Mouse (Mus musculus) R1 (cell line): ENCODE measurements around the gene Wtap.
A peak's percentile ranks its signal among the peaks of the same experiment; 100 is the strongest.
"Not testable (repeated sequence)": the region's sequence is repeated elsewhere in the genome, so short reads cannot be mapped to it uniquely, and the experiment has no call there.

Source experiments
- DNase-seq: peaks from one replicate; pipeline ENCODE4 v3.0.0-alpha.2; 2018; ENCODE audit warnings: low read depth, low spot score

The Wtap gene

DNA sequence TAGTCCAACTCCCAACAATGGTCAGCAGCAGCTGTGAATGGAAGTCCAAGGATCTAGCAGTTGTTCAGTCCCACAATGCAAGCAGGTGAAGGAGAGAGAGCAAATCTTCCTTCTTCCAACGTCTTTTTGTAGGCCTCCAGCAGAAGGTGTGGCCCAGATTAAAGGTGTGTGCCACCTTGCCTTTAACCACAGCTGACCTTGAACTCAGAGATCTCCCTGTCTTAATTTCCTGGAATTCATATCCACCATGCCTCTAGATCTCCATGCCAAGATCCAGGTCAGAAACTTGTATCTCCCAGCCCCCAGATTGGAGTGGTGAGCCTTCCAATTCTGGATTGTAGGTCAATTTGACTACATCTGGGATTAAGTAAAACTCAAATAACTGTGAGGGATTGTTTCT, at the start of gene Wtap:
Gene Wtap, minus strand, starts transcription at position 101 of the 400 bp plus-strand sequence.
- no peak for DNase-seq

DNA sequence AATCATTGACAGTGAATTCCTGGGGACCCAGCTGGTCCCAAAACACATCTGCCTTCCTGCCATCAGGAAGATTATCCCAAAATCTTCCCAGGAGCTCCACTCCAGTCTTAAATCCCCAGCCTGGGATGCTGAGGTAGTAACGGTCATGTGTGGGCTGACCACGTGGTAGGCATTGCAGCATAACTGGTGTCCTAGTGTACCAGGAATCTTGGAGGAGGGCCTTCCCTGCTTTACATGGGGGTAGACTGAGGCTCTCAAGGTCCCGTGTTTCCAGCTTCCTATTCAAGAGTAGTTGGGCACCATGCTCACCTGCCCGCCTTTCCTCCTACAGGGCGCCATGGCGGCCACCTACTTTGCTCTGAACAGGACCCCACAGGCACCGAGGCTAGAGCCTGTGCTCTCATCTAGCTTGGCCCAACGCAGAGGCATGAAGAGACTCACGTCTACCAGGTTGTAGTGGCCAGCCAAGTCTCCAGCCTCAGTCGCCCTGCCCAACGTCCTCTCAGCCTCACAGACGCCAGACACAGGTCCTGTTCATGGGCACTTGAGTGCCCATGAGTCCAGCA, 42.7 kb upstream of the Wtap start:
- not testable (repeated sequence) for DNase-seq

DNA sequence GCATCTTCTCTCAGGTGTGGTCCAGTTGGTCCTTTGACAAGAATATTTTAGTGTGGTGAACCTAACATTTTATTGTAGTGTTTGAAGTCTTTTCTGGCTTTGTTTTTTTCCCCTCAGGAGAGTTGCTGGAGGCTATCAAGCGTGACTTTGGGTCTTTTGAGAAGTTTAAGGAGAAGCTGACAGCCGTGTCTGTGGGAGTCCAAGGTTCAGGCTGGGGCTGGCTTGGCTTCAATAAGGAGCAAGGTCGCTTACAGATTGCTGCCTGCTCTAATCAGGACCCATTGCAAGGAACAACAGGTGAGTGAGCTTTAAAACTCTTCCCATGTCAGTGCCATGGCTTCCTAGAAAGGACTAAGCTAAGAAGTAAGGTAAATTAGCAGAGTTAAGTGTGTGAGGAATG, 19.3 kb upstream of the Wtap start:
- DNase-seq, result no peak

DNA sequence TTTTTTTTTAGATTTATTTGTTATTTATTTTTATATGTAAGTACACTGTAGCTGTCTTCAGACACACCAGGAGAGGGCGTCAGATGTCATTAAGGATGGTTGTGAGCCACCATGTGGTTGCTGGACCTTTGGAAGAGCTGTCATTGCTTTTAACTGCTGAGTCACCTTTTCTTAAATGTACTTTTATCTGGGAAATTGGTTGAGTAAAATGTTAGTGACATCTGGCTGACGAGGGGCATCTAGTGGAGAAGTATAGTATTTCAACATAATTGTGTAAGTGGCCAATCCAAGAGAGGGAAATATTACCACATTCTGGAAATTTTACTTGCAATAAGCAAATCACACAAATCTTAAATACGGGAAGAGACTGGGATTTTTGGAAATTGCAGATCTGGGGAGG, 15.9 kb upstream of the Wtap start:
- peak; percentile 78 for DNase-seq

- DNase-seq, result no peak
These were observed 14.6 kb upstream of the Wtap start for GRCm38 (mm10) chr17:13008528-13008927.

DNA sequence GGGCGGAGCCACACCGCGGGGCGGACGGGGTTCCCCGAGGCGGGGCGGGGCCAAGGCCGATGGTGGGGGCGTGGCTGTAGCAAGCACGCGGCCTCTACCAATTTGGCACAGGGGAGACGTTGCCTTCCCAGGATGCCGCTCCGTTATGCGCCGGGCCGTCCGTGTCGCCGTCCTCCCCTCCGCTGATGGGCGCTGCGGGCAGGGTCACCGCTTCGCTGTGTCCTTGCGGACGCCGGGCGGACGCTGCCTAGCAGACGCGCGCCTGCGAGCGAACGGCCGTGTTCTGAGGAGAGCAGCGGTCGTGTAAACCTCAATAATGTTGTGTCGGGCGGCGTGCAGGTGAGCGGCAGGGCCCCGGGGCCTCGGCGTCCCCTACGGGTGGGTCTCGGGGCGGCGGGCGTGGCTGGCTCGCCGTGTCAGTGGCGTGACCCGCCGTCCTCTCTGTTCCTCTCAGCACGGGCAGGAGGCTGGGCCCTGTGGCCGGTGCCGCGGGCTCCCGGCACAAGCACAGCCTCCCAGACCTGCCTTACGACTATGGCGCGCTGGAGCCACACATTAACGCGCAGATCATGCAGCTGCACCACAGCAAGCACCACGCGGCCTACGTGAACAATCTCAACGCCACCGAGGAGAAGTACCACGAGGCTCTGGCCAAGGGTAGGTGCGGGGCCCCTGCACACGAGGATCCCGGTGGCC, 13.9 kb upstream of the Wtap start:
- DNase-seq, result peak; percentile 96

GRCm38 (mm10) chr17:13006984-13007383, 13.0 kb upstream of the Wtap start:
- DNase-seq, result peak; percentile 23

GRCm38 (mm10) chr17:13006546-13006945, 12.6 kb upstream of the Wtap start, which contains the start of gene Sod2:
Sod2 (plus strand) TSS chr17:13006846.
- peak; percentile 20 for DNase-seq

- peak; percentile 23 for DNase-seq
These were observed 10.5 kb upstream of the Wtap start for GRCm38 (mm10) chr17:13004436-13004835.

GRCm38 (mm10) chr17:13002243-13002642, 8.3 kb upstream of the Wtap start:
- not testable (repeated sequence) for DNase-seq

DNA sequence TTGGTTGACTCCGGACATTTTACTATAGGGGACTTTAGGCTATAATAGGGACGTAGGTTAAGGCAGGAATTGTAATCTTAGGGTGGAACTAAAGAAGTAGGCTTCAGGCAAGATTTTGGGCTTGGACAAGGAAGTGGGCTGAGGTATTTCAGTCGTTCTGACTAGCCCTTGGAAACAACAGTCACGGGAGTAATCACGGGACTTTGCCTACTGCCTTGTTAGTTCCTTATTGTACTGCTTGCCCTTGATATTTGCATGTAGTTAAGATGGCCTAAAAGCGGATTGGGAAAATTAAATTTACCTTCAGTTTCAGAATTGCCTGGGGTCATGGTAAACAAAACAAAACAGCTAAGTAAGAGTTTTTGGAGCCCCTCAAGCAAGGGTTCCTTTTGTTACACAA, 5.1 kb upstream of the Wtap start:
- DNase-seq, result peak; percentile 79

DNA sequence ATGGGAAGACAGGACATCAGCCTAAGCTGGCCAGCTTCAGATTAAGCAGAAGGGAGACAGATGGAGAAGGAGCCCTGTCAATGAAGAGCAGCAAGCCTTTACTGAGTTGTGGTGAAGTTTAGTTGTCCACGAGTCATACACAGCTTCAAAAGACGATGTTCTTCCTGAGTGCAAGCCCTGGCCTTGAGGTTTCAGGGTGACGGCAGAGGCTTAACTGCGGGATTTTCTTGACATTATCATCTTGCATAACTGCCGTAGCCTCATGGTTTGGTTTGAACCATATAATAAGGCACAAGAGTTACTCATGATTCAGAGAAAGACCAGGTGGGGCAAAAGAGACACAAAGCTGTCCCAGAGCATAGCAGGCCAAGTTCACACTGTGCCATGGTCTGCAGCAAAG, 3.9 kb upstream of the Wtap start:
- no peak for DNase-seq

DNA sequence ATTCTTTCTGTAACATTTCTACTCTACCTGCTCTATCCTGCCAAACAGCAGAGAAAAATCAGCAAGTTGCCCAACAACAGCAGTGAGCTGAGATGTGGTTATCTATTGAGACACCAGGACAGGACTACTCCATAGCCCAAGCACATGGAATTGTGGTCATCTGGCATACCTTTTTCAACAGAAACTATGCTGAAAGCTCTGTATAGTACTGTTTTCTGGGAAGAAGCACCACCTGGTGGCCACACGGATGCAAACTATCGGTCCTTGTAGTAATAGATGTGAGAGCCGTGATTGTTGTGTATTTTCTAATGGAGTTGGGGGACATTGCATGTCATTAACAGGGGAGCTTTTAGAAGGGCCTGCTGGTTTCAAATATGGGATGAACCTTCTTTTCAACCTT, 2.4 kb upstream of the Wtap start:
- peak; percentile 68 for DNase-seq

GRCm38 (mm10) chr17:12992470-12992991, 1.4 kb downstream of the Wtap start:
- peak; percentile 96 for DNase-seq

DNA sequence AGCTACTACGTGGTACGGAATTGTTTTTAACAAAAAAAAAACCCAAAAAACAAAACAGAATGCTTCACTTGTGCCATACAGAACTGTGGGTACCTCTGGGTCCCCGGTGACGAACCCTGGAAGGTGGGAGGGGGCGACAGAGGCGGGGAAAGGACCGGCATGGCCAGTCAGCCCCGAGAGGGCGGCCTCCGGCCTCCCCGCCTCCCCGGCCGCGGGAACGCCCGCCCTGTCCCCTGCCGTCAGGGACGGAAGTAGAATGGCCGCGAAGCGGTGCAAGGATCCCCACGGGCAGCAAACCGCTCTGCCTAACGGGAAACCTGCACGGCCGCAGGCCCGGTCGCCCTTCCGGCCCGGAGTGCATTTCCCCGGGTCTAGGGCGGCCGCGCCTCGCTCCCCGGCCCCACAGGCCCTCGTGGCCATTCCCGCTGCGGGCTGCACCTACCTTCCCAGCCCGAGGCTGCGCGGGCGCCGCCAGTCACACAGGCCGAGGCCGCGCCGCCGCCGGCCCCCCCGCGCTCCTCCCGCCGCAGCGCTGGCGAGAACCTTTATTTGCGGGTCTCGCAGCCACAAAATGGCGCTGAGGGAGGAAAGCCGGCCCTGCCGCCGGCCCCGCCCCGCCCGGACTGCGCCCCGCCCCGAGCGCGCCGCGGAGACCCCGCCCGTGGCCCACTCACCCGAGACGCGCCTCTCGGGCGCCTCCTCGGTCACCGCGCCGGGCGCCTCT, 2.2 kb downstream of the Wtap start:
- peak; percentile 78 for DNase-seq

- DNase-seq, result peak; percentile 70
These were observed 2.8 kb downstream of the Wtap start for GRCm38 (mm10) chr17:12991194-12991634.

DNA sequence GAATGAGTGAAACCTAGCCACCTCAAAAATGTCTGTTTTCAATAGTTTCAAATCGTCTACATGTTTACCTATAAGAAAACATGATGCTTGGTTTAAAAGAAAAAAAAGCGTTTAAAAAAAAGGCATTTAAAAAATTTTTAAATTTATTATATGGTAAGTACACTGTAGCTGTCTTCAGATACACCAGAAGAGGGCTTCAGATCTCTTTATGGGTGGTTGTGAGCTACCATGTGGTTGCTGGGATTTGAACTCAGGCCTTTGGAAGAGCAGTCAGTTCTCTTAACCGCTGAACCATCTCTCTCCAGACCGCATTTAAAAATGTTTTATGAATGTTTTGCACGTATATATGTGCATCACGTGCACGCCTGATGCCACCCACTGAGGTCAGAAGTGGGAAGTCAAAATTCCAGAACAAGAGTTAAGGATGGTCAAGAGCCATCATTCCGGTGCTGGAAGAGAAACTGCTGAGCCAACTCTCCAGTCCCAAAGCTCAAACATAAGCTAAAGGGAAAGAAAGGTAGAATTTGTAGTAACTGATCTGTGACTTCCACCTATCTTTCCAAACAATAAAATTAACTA, 3.3 kb downstream of the Wtap start:
- DNase-seq, result peak; percentile 19

DNA sequence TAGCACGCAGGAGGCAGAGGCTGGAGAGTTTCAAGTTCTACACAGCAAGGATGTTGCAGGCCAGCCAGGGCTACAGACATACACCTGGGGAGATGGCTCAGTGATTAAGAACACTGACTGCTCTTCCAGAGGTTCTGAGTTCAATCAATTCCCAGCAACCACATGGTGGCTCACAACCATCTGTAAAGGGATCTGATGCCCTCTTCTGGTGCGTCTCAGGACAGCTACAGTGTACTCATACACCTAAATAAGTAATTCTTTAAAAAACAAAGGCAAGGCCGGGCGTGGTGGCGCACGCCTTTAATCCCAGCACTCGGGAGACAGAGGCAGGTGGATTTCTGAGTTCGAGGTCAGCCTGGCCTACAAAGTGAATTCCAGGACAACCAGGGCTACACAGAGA, 5.9 kb downstream of the Wtap start:
- peak; percentile 89 for DNase-seq

GRCm38 (mm10) chr17:12983988-12984387, 10.0 kb downstream of the Wtap start:
- DNase-seq, result no peak

GRCm38 (mm10) chr17:12978546-12978945, 15.4 kb downstream of the Wtap start:
- no peak for DNase-seq

DNA sequence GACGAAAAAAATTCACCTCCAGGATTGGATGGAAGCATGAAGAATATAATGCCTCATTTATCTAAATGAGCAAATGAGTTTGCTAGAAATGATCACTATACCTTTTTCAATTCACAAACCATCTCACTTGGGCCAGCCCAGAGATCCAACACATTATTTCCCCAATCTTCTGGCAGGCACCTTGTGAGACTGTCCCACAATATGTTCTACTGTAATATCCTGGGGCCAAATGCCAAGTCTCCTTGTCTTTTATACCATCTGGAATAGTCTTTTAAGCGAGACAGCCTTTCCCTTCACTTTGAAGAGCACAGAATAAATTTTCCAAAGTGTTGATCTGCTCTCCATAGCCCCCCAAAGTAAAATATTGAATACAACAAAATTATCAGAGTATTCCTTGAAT, 20.1 kb downstream of the Wtap start:
- no peak for DNase-seq

GRCm38 (mm10) chr17:12967173-12967572, 26.8 kb downstream of the Wtap start:
- no peak for DNase-seq
